Mouse (Mus musculus) C2C12 (cell line): ENCODE measurements at regions not wholly inside any gene's neighbourhood (a gene's known extent, or its start where the extent isn't known, plus 50 kb on each side); places are given as distances from the start of the nearest gene placed in this dataset.

ENCODE experiments used
- CEBPB ChIP-seq: IDR thresholded peaks from one replicate; pipeline ENCODE4 v1.6.1; 2011; ENCODE audit warnings: low read depth, mild to moderate bottlenecking, control low read depth, moderate library complexity
- CTCF ChIP-seq: IDR thresholded peaks from one replicate; pipeline ENCODE4 v1.5.1; 2011; ENCODE audit not compliant: control insufficient read depth, insufficient read depth, insufficient read length
- FOSL1 ChIP-seq: IDR thresholded peaks from one replicate; pipeline ENCODE4 v1.8.0; 2011; ENCODE audit warnings: mild to moderate bottlenecking, low read length; ENCODE audit not compliant: poor library complexity, insufficient read depth, severe bottlenecking
- MAX ChIP-seq: IDR thresholded peaks from one replicate; pipeline ENCODE4 v1.6.1; 2011; ENCODE audit warnings: mild to moderate bottlenecking, control low read depth
- MYOD1 ChIP-seq: IDR thresholded peaks from one replicate; pipeline ENCODE4 v1.6.1; 2011; ENCODE audit warnings: low read depth; ENCODE audit not compliant: control insufficient read depth, insufficient read length
- MYOG ChIP-seq: IDR thresholded peaks from one replicate; pipeline ENCODE4 v1.6.1; 2011; ENCODE audit not compliant: control insufficient read depth, insufficient read length; ENCODE audit errors: extremely low read depth
- USF1 ChIP-seq: IDR thresholded peaks from one replicate; pipeline ENCODE4 v1.6.1; 2011; ENCODE audit warnings: low read depth, mild to moderate bottlenecking, control low read depth, moderate library complexity

GRCm38 (mm10) chr3:149224271-149224670, 233.9 kb upstream of the Adgrl2 start:
- no peak for TF ChIP-seq CTCF
- TF ChIP-seq MYOG: no peak
- no peak for TF ChIP-seq USF1
- no peak for TF ChIP-seq FOSL1
- TF ChIP-seq MAX: no peak
- TF ChIP-seq MYOD1: no peak
- no peak for TF ChIP-seq CEBPB
